Mouse (Mus musculus) liver, embryonic 14.5 days (tissue): ENCODE results near the gene Ap3b1. TPM values are rescaled to one million over a fixed set of nuclear protein-coding genes. Genes with fewer than 3 reads are reported as not detected.

Source experiments
- ATAC-seq: fragments of 200-750 bp; cut with Nextera tagmentation; 2 replicates; pipeline ENCODE4 v1.8.0; 2017; ENCODE audit warnings: moderate number of reproducible peaks, mild to moderate bottlenecking, moderate library complexity; ENCODE audit not compliant: insufficient read depth
- DNase-seq, 3 experiments: peaks; one replicate each; pipeline ENCODE4 v3.0.0-alpha.2; 2012 to 2013; ENCODE audit warnings: low read depth in 3 of 3, low spot score in 3 of 3
- H3K27ac ChIP-seq: fragments of 300-500 bp; sonication (generic); 2 replicates; pipeline ENCODE4 v1.5.1; 2014; ENCODE audit warnings: moderate library complexity, mild to moderate bottlenecking, control low read depth, inconsistent platforms
- H3K27me3 ChIP-seq: fragments of 300-500 bp; sonication (generic); 2 replicates; pipeline ENCODE4 v1.6.1; 2014; ENCODE audit warnings: mild to moderate bottlenecking, low read length, moderate library complexity; ENCODE audit not compliant: control insufficient read depth, insufficient read depth
- H3K36me3 ChIP-seq: fragments of 300-500 bp; sonication (generic); replicated peaks from 2 replicates; pipeline ENCODE4 v1.6.1; 2014; ENCODE audit warnings: low read depth; ENCODE audit not compliant: control insufficient read depth, insufficient read depth
- H3K4me1 ChIP-seq, 2 experiments: fragments of 200-500 bp in 1 of 2; fragments of 300-500 bp in 1 of 2; sonication (generic) in 1 of 2; replicated peaks; 2 replicates each; pipeline ENCODE4 v1.6.1; 2012 to 2014; ENCODE audit warnings: antibody characterized with exemption in 1 of 2, inconsistent platforms in 1 of 2, low read length in 1 of 2; ENCODE audit not compliant: control insufficient read depth in 2 of 2, insufficient read depth in 2 of 2
- H3K4me2 ChIP-seq: fragments of 300-500 bp; sonication (generic); 2 replicates; pipeline ENCODE4 v1.6.1; 2014; ENCODE audit warnings: low read depth, mild to moderate bottlenecking, control low read depth, moderate library complexity
- H3K4me3 ChIP-seq, 2 experiments: fragments of 200-500 bp in 1 of 2; fragments of 300-500 bp in 1 of 2; sonication (generic) in 1 of 2; 2 replicates each; pipeline ENCODE4 v1.5.1; 2012 to 2014; ENCODE audit warnings: low read depth in 2 of 2, low read length in 2 of 2, mild to moderate bottlenecking in 2 of 2, control low read depth in 1 of 2, inconsistent platforms in 1 of 2, moderate library complexity in 1 of 2; ENCODE audit not compliant: insufficient read depth in 1 of 2
- H3K9ac ChIP-seq: fragments of 300-500 bp; sonication (generic); replicated peaks from 2 replicates; pipeline ENCODE4 v1.6.1; 2014; ENCODE audit warnings: mild to moderate bottlenecking, control low read depth, moderate library complexity
- H3K9me3 ChIP-seq: fragments of 300-500 bp; sonication (generic); 2 replicates; pipeline ENCODE4 v1.6.1; 2016; ENCODE audit warnings: low read length, mixed read lengths; ENCODE audit not compliant: control insufficient read depth
- CTCF ChIP-seq: IDR thresholded peaks from 2 replicates; pipeline ENCODE4 v1.5.1; 2016; ENCODE audit warnings: antibody characterized with exemption, low read depth, control low read depth
- EP300 ChIP-seq: IDR thresholded peaks from 2 replicates; pipeline ENCODE4 v1.6.1; 2016; ENCODE audit warnings: antibody characterized with exemption, low read depth
- WGBS: fragments of 180-500 bp; shearing (Covaris S2); extraction: QIAGEN DNeasy Blood & Tissue Kit; methylation state at CpG from one replicate; pipeline ENCODE4 v1.1.7; 2014; ENCODE audit not compliant: insufficient replicate concordance; 5-methylcytosine and 5-hydroxymethylcytosine counted together
- polyA plus RNA-seq, 2 experiments: library from polyadenylated mRNA; depleted of rRNA in 1 of 2; stranded (reverse) in 1 of 2; unstranded in 1 of 2; fragments of >200 nt; fragmentation: Nextera tagmentation in 1 of 2; extraction: Ambion mirVana in 1 of 2; gene quantifications; 2 replicates each; pipeline versions ENCODE4 v1.2.1 to v1.2.3; 2012 to 2014

The Ap3b1 gene
- polyA plus RNA-seq, 2 experiments, result 16.1 to 16.8 TPM

GRCm38 (mm10) chr13:94464221-94464620 is 105.5 kb downstream of the Ap3b1 start:
- Histone ChIP-seq H3K9ac (no peak overlapping the region), H3K27me3 (no peaks in the 10 kb centered on the region), H3K27ac (no peak overlapping the region), H3K4me2 (no peak overlapping the region), H3K4me1 (no peaks in the 10 kb centered on the region), H3K36me3 (peaks cover 2% of the 10 kb centered on the region; the same call in 1 of the 2 replicates), H3K9me3 (no peaks in the 10 kb centered on the region), H3K4me3 (no peak overlapping the region)
- ATAC-seq, result no peak
- 36% methylated on average over 2 of the region's 2 CpGs for WGBS
- no peak for DNase-seq
- TF ChIP-seq CTCF (no peak), EP300 (no peak)

- Histone ChIP-seq H3K9me3 (no peaks in the 10 kb centered on the region), H3K9ac (no peak overlapping the region), H3K27me3 (no peaks in the 10 kb centered on the region), H3K36me3 (no peaks in the 10 kb centered on the region; the same call in 1 of the 2 replicates), H3K4me2 (no peak overlapping the region), H3K4me1 (no peaks in the 10 kb centered on the region), H3K4me3 (no peak overlapping the region), H3K27ac (no peak overlapping the region)
- 73% methylated on average over 1 of the region's 1 CpGs for WGBS
- DNase-seq (no peak), ATAC-seq (no peak)
- TF ChIP-seq EP300 (no peak), CTCF (no peak)
Measured at GRCm38 (mm10) chr13:94468551-94468950, 109.8 kb downstream of the Ap3b1 start.

GRCm38 (mm10) chr13:94471009-94471672 is 112.4 kb downstream of the Ap3b1 start:
- Histone ChIP-seq H3K4me2 (no peak overlapping the region), H3K36me3 (no peaks in the 10 kb centered on the region; the same call in 1 of the 2 replicates), H3K27ac (no peak overlapping the region), H3K4me1 (no peaks in the 10 kb centered on the region), H3K9me3 (no peaks in the 10 kb centered on the region), H3K27me3 (no peaks in the 10 kb centered on the region), H3K4me3 (no peak overlapping the region), H3K9ac (no peak overlapping the region)
- no peak for ATAC-seq
- 85% methylated on average over 11 of the region's 11 CpGs for WGBS
- no peak for DNase-seq
- no peak for TF ChIP-seq CTCF
- no peak for TF ChIP-seq EP300

GRCm38 (mm10) chr13:94476208-94476607 is 117.4 kb downstream of the Ap3b1 start:
- TF ChIP-seq CTCF, result no peak
- no peak for TF ChIP-seq EP300
- H3K9ac ChIP-seq, result no peak overlapping the region
- ATAC-seq (no peak), DNase-seq (no peak)
- no peak overlapping the region for H3K4me2 ChIP-seq
- H3K4me3 ChIP-seq, result no peak overlapping the region
- H3K27ac ChIP-seq, result no peak overlapping the region
- no peaks in the 10 kb centered on the region for H3K4me1 ChIP-seq
- peaks cover 2% of the 10 kb centered on the region for H3K36me3 ChIP-seq
- WGBS, result 66% methylated on average over 3 of the region's 3 CpGs
- no peaks in the 10 kb centered on the region for H3K9me3 ChIP-seq
- no peaks in the 10 kb centered on the region for H3K27me3 ChIP-seq

- Histone ChIP-seq H3K9me3 (no peaks in the 10 kb centered on the region), H3K9ac (no peak overlapping the region), H3K4me1 (no peaks in the 10 kb centered on the region), H3K27me3 (no peaks in the 10 kb centered on the region), H3K4me2 (no peak overlapping the region), H3K4me3 (no peak overlapping the region), H3K36me3 (peaks cover 9% of the 10 kb centered on the region), H3K27ac (no peak overlapping the region)
- ATAC-seq (no peak), DNase-seq (no peak)
- 83% methylated on average over 7 of the region's 7 CpGs for WGBS
- TF ChIP-seq EP300 (no peak), CTCF (no peak)
Measured at GRCm38 (mm10) chr13:94480256-94480655, 121.5 kb downstream of the Ap3b1 start.
